Mouse (Mus musculus): ENCODE results near the gene Relb. TPM values are rescaled to one million over a fixed set of nuclear protein-coding genes. Genes with fewer than 3 reads are reported as not detected.

The Relb gene
- 0.32 and 0.48 TPM in 2 replicates for polyA plus RNA-seq (2012)

DNA sequence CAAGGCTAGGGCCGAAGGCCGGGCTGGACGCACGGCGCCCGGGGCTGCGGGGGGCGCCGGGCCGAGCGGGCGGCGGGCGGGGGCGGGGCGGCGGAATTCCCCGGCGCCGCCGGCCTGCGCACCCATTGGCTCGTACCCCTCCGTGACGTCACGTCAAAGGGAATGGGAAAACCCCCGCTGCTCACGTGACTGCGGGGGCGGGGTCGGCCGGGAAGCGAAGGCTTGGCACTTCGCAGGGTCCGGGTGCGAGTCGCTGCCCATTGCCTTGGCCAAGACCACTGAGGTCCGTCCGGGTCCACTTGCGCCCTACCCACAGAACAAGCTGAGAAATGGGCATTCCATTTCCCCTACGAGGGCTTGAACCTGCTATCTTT is at the start of gene Relb:
TSS of gene Relb (minus strand) at position 78 of the 374 bp plus-strand sequence.
- no peak for TF ChIP-seq TAL1 (IDR thresholded peaks at IDR 0.05; ENCODE audit: low read length)
- no peak for TF ChIP-seq GATA1 (IDR thresholded peaks at IDR 0.05; ENCODE audit: low read length)
- H3K4me3 ChIP-seq (replicated peaks) = peak within 1 kb of the TSS; percentile 72
- H3K4me1 ChIP-seq (ENCODE audit: control insufficient read depth) = peaks cover 60% of the 10 kb centered on the region
- H3K27me3 ChIP-seq (ENCODE audit: control insufficient read depth) = no peaks in the 10 kb centered on the region
- no peaks in the 10 kb centered on the region for H3K9me3 ChIP-seq (ENCODE audit: control insufficient read depth, low read length)
- H3K36me3 ChIP-seq (ENCODE audit: control insufficient read depth) = peaks cover 30% of the 10 kb centered on the region

DNA sequence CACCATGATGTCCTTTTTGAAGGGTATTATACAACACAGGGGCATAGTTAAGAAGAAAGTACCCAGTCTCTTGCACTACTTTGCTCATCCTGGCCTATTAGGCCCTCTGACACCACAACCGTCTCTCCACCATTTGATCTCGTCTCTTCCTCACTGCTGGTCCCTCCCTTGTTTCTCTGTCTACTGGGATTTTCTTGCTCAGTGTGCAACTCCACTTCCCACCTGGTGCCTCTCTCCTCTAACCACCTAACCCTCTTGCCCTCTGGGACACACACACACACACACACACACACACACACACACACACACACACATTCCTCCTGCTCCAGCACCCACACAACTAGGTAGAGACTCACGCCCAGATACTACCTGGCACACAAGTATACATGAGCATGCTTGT is 49.7 kb upstream of the Relb start:
- Histone ChIP-seq H3K4me1 (ENCODE audit: control insufficient read depth) (peaks cover 5% of the 10 kb centered on the region; the same call in 1 of the 2 replicates), H3K9me3 (ENCODE audit: control insufficient read depth, low read length) (no peaks in the 10 kb centered on the region), H3K36me3 (ENCODE audit: control insufficient read depth) (no peaks in the 10 kb centered on the region; the same call in 1 of the 2 replicates), H3K27me3 (ENCODE audit: control insufficient read depth) (no peaks in the 10 kb centered on the region), H3K4me3 (replicated peaks) (no peak overlapping the region)
- TF ChIP-seq GATA1 (IDR thresholded peaks at IDR 0.05; ENCODE audit: low read length) = no peak
- no peak for TF ChIP-seq TAL1 (IDR thresholded peaks at IDR 0.05; ENCODE audit: low read length)

DNA sequence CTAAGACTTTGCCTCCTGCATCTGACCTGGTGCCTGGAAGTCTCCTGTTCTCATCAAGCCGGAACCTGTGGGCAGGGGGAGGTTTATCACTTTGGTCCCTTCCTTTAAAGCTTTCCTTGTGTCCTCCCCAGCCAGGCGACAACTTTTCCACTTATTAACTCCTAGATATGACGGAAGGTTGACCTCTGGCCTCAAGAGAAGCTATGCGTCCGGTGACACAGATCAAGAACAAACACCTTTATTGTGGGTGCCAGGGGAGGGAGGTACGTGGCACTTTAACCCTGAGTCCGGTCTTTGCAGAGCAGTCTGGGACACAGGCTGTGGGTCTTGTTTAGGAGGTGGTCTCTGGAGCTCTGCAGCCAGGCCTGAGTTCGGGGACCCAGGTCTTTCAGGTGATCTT is 48.6 kb upstream of the Relb start, which contains the start of gene Apoc2:
TSS of gene Apoc2 (minus strand) at position 70 of the 400 bp plus-strand sequence.
- H3K9me3 ChIP-seq (ENCODE audit: control insufficient read depth, low read length) = no peaks in the 10 kb centered on the region
- peaks cover 5% of the 10 kb centered on the region; the same call in 1 of the 2 replicates for H3K4me1 ChIP-seq (ENCODE audit: control insufficient read depth)
- H3K4me3 ChIP-seq (replicated peaks) = no peak within 1 kb of the TSS
- TF ChIP-seq GATA1 (IDR thresholded peaks at IDR 0.05; ENCODE audit: low read length) (no peak), TAL1 (IDR thresholded peaks at IDR 0.05; ENCODE audit: low read length) (no peak)
- H3K27me3 ChIP-seq (ENCODE audit: control insufficient read depth) = no peaks in the 10 kb centered on the region
- no peaks in the 10 kb centered on the region; the same call in 1 of the 2 replicates for H3K36me3 ChIP-seq (ENCODE audit: control insufficient read depth)

DNA sequence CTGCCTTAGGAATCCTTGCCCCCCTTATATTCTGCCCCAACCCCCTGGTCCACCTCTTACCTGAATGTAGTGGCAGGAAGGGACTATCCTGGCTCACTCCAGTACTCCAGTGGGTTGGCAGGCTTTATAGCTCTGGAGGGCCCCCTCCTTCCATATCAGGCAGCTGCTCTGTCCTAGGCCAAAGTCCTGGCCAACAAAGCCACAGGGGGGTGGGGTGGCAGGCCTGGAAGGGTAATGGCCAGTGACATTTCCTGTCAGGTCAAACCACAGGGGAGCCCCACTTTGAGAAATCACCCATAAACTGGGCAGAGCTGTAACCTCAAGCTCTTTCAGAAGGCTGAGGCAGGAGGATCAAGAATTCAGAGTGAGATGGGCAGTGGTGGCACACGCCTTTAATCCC is 47.4 kb upstream of the Relb start:
- no peaks in the 10 kb centered on the region for H3K9me3 ChIP-seq (ENCODE audit: control insufficient read depth, low read length)
- H3K36me3 ChIP-seq (ENCODE audit: control insufficient read depth) = no peaks in the 10 kb centered on the region; the same call in 1 of the 2 replicates
- H3K4me3 ChIP-seq (replicated peaks) = peak overlapping the region; percentile 39
- peaks cover 3% of the 10 kb centered on the region; the same call in 1 of the 2 replicates for H3K4me1 ChIP-seq (ENCODE audit: control insufficient read depth)
- TF ChIP-seq GATA1 (IDR thresholded peaks at IDR 0.05; ENCODE audit: low read length) = no peak
- TF ChIP-seq TAL1 (IDR thresholded peaks at IDR 0.05; ENCODE audit: low read length) = no peak
- H3K27me3 ChIP-seq (ENCODE audit: control insufficient read depth) = no peaks in the 10 kb centered on the region

DNA sequence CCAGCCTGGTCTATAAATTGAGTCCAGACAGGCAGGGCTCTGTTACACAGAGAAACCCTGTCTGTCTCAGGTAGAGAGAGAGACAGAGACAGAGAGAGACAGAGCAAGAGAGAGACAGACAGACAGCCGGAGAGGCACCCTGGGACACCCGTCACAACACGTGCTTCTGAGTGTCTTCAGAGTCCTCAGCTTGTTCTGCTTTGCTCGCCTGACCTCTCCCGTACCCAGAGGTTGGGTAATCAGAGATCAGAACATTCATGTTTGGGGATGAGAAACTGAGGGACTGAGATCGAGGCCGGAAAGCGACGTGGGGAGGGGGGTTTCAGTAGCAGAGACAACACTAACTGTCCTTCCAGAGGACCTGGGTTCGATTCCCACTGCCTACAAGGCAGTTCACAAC is 46.6 kb upstream of the Relb start:
- H3K4me3 ChIP-seq (replicated peaks) = peak overlapping the region; percentile 39
- no peaks in the 10 kb centered on the region for H3K27me3 ChIP-seq (ENCODE audit: control insufficient read depth)
- no peaks in the 10 kb centered on the region; the same call in 1 of the 2 replicates for H3K36me3 ChIP-seq (ENCODE audit: control insufficient read depth)
- no peak for TF ChIP-seq GATA1 (IDR thresholded peaks at IDR 0.05; ENCODE audit: low read length)
- no peak for TF ChIP-seq TAL1 (IDR thresholded peaks at IDR 0.05; ENCODE audit: low read length)
- no peaks in the 10 kb centered on the region for H3K9me3 ChIP-seq (ENCODE audit: control insufficient read depth, low read length)
- no peaks in the 10 kb centered on the region for H3K4me1 ChIP-seq (ENCODE audit: control insufficient read depth)

DNA sequence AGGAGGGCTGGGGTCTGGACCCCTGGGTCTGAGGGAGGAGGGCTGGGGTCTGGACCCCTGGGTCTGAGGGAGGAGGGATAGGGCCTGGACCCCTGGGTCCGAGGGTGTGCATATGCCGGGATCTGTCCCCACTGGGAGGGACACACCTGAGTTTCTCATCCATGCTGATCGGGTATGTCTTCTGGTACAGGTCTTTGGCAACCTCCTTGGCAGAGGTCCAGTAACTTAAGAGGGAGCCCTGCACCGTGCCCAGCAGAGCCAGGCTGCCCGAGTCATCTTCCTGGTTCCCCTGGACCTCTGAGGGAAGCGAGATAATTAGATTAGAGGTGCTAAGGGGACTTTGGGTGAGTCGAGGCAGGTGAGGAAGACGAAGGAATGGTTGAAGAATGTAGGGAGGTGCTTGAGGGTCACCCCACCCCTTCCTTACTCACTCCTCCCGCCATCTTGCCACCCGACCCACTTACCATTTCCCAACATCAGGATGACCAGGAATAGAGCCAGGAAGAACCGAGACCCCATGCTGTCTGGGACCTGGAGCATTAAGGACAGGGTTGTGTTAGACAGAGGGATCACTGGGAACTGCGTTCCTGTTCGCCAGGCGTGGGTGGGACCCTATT is 44.0 kb upstream of the Relb start:
- no peaks in the 10 kb centered on the region for H3K9me3 ChIP-seq (ENCODE audit: control insufficient read depth, low read length)
- H3K27me3 ChIP-seq (ENCODE audit: control insufficient read depth) = no peaks in the 10 kb centered on the region
- no peak overlapping the region for H3K4me3 ChIP-seq (replicated peaks)
- H3K4me1 ChIP-seq (ENCODE audit: control insufficient read depth) = peaks cover 12% of the 10 kb centered on the region
- TF ChIP-seq TAL1 (IDR thresholded peaks at IDR 0.05; ENCODE audit: low read length) = no peak
- TF ChIP-seq GATA1 (IDR thresholded peaks at IDR 0.05; ENCODE audit: low read length) = no peak
- no peaks in the 10 kb centered on the region; the same call in 1 of the 2 replicates for H3K36me3 ChIP-seq (ENCODE audit: control insufficient read depth)

DNA sequence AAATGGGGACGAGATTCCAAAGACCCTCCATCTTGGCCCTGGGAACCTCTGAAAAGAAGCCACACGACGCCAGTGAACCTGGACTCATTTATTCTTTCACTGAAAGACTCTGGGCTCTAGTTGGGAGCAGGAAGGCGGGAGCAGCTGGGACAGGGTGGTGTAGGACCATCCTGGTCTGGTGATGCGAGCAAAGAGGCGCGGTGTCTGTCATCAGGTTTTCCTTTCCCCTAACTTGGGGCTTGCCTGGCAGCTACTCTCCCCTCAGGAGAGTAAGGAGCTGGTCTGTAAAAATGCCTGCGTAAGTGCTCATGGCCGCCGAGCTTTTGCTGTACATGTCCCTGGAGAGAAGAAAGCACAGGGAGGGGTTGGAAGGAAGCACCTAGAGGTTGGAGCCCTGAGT is 42.3 kb upstream of the Relb start:
- TF ChIP-seq GATA1 (IDR thresholded peaks at IDR 0.05; ENCODE audit: low read length) (no peak), TAL1 (IDR thresholded peaks at IDR 0.05; ENCODE audit: low read length) (no peak)
- Histone ChIP-seq H3K4me3 (replicated peaks) (no peak overlapping the region), H3K9me3 (ENCODE audit: control insufficient read depth, low read length) (no peaks in the 10 kb centered on the region), H3K36me3 (ENCODE audit: control insufficient read depth) (no peaks in the 10 kb centered on the region; the same call in 1 of the 2 replicates), H3K27me3 (ENCODE audit: control insufficient read depth) (no peaks in the 10 kb centered on the region), H3K4me1 (ENCODE audit: control insufficient read depth) (peaks cover 12% of the 10 kb centered on the region)

DNA sequence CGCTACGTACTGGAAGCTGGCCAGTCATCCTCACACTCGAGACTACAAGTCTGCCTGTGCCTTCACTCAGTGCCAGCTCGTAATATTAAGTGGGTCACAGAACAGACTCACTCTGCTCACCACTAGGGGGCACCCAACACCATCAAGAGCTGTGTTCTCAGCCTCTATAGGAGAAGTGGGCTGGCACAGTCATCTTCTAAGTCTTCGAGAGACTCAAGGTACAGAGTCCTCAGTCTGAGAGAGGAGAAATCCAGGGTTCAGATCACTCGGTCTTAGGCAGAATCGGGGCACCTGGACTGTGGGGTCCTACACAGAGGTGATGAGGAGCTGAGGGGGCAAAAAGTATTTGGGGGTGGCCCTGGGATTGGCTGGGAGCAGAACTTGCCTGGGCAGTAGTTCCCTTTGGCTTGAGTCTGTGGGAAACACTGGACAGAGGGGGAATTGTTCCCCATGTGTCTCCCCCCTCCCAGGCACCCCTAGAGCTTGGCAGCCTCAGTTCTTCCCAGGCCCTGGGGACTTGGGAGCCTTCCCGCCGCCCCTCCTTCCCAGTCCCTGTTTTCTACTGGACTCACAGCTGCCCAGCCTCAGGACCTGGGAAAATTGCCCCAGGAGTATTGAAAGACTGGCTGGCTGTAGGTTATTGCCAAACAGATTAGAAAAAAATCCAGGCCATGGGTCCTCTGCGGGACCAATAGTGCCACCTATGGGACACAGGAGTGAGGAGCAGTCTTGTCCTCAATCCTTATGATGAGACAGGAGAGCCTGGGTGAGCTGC is 39.9 kb upstream of the Relb start:
- Histone ChIP-seq H3K27me3 (ENCODE audit: control insufficient read depth) (no peaks in the 10 kb centered on the region), H3K4me1 (ENCODE audit: control insufficient read depth) (peaks cover 25% of the 10 kb centered on the region), H3K36me3 (ENCODE audit: control insufficient read depth) (no peaks in the 10 kb centered on the region; the same call in 1 of the 2 replicates), H3K9me3 (ENCODE audit: control insufficient read depth, low read length) (no peaks in the 10 kb centered on the region), H3K4me3 (replicated peaks) (no peak overlapping the region)
- no peak for TF ChIP-seq TAL1 (IDR thresholded peaks at IDR 0.05; ENCODE audit: low read length)
- TF ChIP-seq GATA1 (IDR thresholded peaks at IDR 0.05; ENCODE audit: low read length) = no peak

DNA sequence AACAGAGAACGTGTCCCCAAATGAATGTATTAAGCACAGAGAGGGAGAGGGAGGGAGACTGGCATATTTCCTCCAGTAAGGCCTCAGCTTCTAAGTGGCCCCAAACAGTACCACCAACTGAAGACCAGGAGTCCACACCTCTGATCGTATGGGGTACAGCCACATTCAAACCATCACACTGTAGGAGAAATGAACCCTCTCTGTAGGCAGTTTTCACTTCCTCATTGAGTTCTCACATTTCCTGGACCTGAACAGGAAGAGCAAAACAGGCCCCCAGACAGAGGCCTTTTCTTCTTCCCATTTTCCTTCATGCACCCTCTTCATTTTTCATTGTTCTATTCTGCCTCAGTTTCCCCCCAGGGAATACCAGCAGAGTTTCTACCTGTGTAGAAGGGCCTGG is 38.2 kb upstream of the Relb start:
- no peaks in the 10 kb centered on the region for H3K9me3 ChIP-seq (ENCODE audit: control insufficient read depth, low read length)
- H3K36me3 ChIP-seq (ENCODE audit: control insufficient read depth) = peaks cover 10% of the 10 kb centered on the region
- no peak overlapping the region for H3K4me3 ChIP-seq (replicated peaks)
- peaks cover 40% of the 10 kb centered on the region for H3K4me1 ChIP-seq (ENCODE audit: control insufficient read depth)
- no peaks in the 10 kb centered on the region for H3K27me3 ChIP-seq (ENCODE audit: control insufficient read depth)
- TF ChIP-seq GATA1 (IDR thresholded peaks at IDR 0.05; ENCODE audit: low read length) (no peak), TAL1 (IDR thresholded peaks at IDR 0.05; ENCODE audit: low read length) (no peak)

Data from erythroblast, embryonic 14.5 days (primary cell).